Mouse (Mus musculus): ENCODE data around the gene Alox5ap. TPM values are rescaled to one million over a fixed set of nuclear protein-coding genes. Genes with fewer than 3 reads are reported as not detected.

The Alox5ap gene
- polyA plus RNA-seq, 1 experiment from 2014 or later, result 4.9 TPM

- WGBS, result 67% methylated on average over 7 of the region's 7 CpGs
Observed at GRCm38 (mm10) chr5:149261449-149261848, 3.1 kb upstream of the Alox5ap start.

GRCm38 (mm10) chr5:149261866-149262265, 2.7 kb upstream of the Alox5ap start:
- H3K27ac ChIP-seq (ENCODE audit: poor library complexity, severe bottlenecking), result no peak overlapping the region
- WGBS, result 66% methylated on average over 6 of the region's 6 CpGs
- H3K27me3 ChIP-seq (replicated peaks), result no peaks in the 10 kb centered on the region
- no peak for ATAC-seq (ENCODE audit: insufficient number of reproducible peaks, low FRiP score)
- H3K9ac ChIP-seq, result no peak overlapping the region
- peaks cover 20% of the 10 kb centered on the region for H3K4me1 ChIP-seq (replicated peaks)
- no peaks in the 10 kb centered on the region for H3K36me3 ChIP-seq
- no peaks in the 10 kb centered on the region for H3K9me3 ChIP-seq (replicated peaks)
- H3K4me3 ChIP-seq, result no peak overlapping the region
- H3K4me2 ChIP-seq, result no peak overlapping the region

More at GRCm38 (mm10) chr5:149261449-149261848, 3.1 kb upstream of the Alox5ap start:
- H3K4me1 ChIP-seq (replicated peaks), result peaks cover 20% of the 10 kb centered on the region
- H3K9me3 ChIP-seq (replicated peaks), result no peaks in the 10 kb centered on the region
- H3K27ac ChIP-seq (ENCODE audit: poor library complexity, severe bottlenecking), result no peak overlapping the region
- H3K4me3 ChIP-seq, result no peak overlapping the region
- H3K9ac ChIP-seq, result no peak overlapping the region
- no peak overlapping the region for H3K4me2 ChIP-seq
- H3K36me3 ChIP-seq, result no peaks in the 10 kb centered on the region
- no peak for ATAC-seq (ENCODE audit: insufficient number of reproducible peaks, low FRiP score)
- no peaks in the 10 kb centered on the region for H3K27me3 ChIP-seq (replicated peaks)

GRCm38 (mm10) chr5:149264878-149265279, 312 bp downstream of the Alox5ap start:
- no peak overlapping the region for H3K9ac ChIP-seq
- 58% methylated on average over 6 of the region's 6 CpGs for WGBS
- ATAC-seq (ENCODE audit: insufficient number of reproducible peaks, low FRiP score), result no peak

GRCm38 (mm10) chr5:149266761-149267221, 2.2 kb downstream of the Alox5ap start:
- Histone ChIP-seq H3K27ac (ENCODE audit: poor library complexity, severe bottlenecking) (no peak overlapping the region), H3K9ac (no peak overlapping the region), H3K9me3 (replicated peaks) (peaks cover 5% of the 10 kb centered on the region), H3K4me1 (replicated peaks) (0 out of 2 replicates have a peak, but pooled peaks cover 5% of the 10 kb centered on the region), H3K4me2 (no peak overlapping the region), H3K4me3 (no peak overlapping the region), H3K36me3 (no peaks in the 10 kb centered on the region), H3K27me3 (replicated peaks) (no peaks in the 10 kb centered on the region)
- no peak for ATAC-seq (ENCODE audit: insufficient number of reproducible peaks, low FRiP score)
- WGBS, result 73% methylated on average over 8 of the region's 8 CpGs

More at GRCm38 (mm10) chr5:149264878-149265279, 312 bp downstream of the Alox5ap start:
- Histone ChIP-seq H3K4me3 (no peak overlapping the region), H3K36me3 (no peaks in the 10 kb centered on the region), H3K9me3 (replicated peaks) (no peaks in the 10 kb centered on the region), H3K4me2 (no peak overlapping the region), H3K27ac (ENCODE audit: poor library complexity, severe bottlenecking) (no peak overlapping the region), H3K27me3 (replicated peaks) (no peaks in the 10 kb centered on the region), H3K4me1 (replicated peaks) (0 out of 2 replicates have a peak, but pooled peaks cover 5% of the 10 kb centered on the region)

- Histone ChIP-seq H3K4me1 (replicated peaks) (0 out of 2 replicates have a peak, but pooled peaks cover 5% of the 10 kb centered on the region), H3K4me3 (no peak overlapping the region), H3K27ac (ENCODE audit: poor library complexity, severe bottlenecking) (no peak overlapping the region), H3K36me3 (no peaks in the 10 kb centered on the region), H3K9ac (no peak overlapping the region), H3K4me2 (no peak overlapping the region), H3K27me3 (replicated peaks) (no peaks in the 10 kb centered on the region), H3K9me3 (replicated peaks) (peaks cover 5% of the 10 kb centered on the region)
- 61% methylated on average over 4 of the region's 4 CpGs for WGBS
- no peak for ATAC-seq (ENCODE audit: insufficient number of reproducible peaks, low FRiP score)
Observed at GRCm38 (mm10) chr5:149267493-149267892, 2.9 kb downstream of the Alox5ap start.

- 93% methylated on average over 3 of the region's 3 CpGs for WGBS
- H3K9me3 ChIP-seq (replicated peaks), result peaks cover 12% of the 10 kb centered on the region
- H3K27me3 ChIP-seq (replicated peaks), result no peaks in the 10 kb centered on the region
- H3K36me3 ChIP-seq, result no peaks in the 10 kb centered on the region
- H3K9ac ChIP-seq, result no peak overlapping the region
- no peak overlapping the region for H3K4me2 ChIP-seq
- H3K4me3 ChIP-seq, result no peak overlapping the region
- no peak overlapping the region for H3K27ac ChIP-seq (ENCODE audit: poor library complexity, severe bottlenecking)
- ATAC-seq (ENCODE audit: insufficient number of reproducible peaks, low FRiP score), result no peak
- no peaks in the 10 kb centered on the region for H3K4me1 ChIP-seq (replicated peaks)
Observed at GRCm38 (mm10) chr5:149271291-149271690, 6.7 kb downstream of the Alox5ap start.

GRCm38 (mm10) chr5:149272535-149272934, 8.0 kb downstream of the Alox5ap start:
- Histone ChIP-seq H3K27ac (ENCODE audit: poor library complexity, severe bottlenecking) (no peak overlapping the region), H3K36me3 (no peaks in the 10 kb centered on the region), H3K4me1 (replicated peaks) (no peaks in the 10 kb centered on the region), H3K9me3 (replicated peaks) (peaks cover 12% of the 10 kb centered on the region), H3K4me2 (no peak overlapping the region), H3K9ac (no peak overlapping the region), H3K27me3 (replicated peaks) (no peaks in the 10 kb centered on the region), H3K4me3 (no peak overlapping the region)
- ATAC-seq (ENCODE audit: insufficient number of reproducible peaks, low FRiP score), result no peak
- WGBS, result 51% methylated on average over 4 of the region's 4 CpGs

- H3K4me2 ChIP-seq, result no peak overlapping the region
- WGBS, result 80% methylated on average over 15 of the region's 15 CpGs
- no peaks in the 10 kb centered on the region for H3K36me3 ChIP-seq
- no peak overlapping the region for H3K27ac ChIP-seq (ENCODE audit: poor library complexity, severe bottlenecking)
- ATAC-seq (ENCODE audit: insufficient number of reproducible peaks, low FRiP score), result no peak
- no peaks in the 10 kb centered on the region; the same call in 1 of the 2 replicates for H3K4me1 ChIP-seq (replicated peaks)
- no peaks in the 10 kb centered on the region for H3K27me3 ChIP-seq (replicated peaks)
- H3K4me3 ChIP-seq, result no peak overlapping the region
- no peak overlapping the region for H3K9ac ChIP-seq
- peaks cover 12% of the 10 kb centered on the region for H3K9me3 ChIP-seq (replicated peaks)
Observed at GRCm38 (mm10) chr5:149274390-149275104, 10.0 kb downstream of the Alox5ap start.

- Histone ChIP-seq H3K36me3 (no peaks in the 10 kb centered on the region), H3K4me2 (no peak overlapping the region), H3K9me3 (replicated peaks) (peaks cover 12% of the 10 kb centered on the region), H3K4me1 (replicated peaks) (no peaks in the 10 kb centered on the region; the same call in 1 of the 2 replicates), H3K9ac (no peak overlapping the region), H3K4me3 (no peak overlapping the region), H3K27ac (ENCODE audit: poor library complexity, severe bottlenecking) (no peak overlapping the region), H3K27me3 (replicated peaks) (no peaks in the 10 kb centered on the region)
- 83% methylated on average over 1 of the region's 1 CpGs for WGBS
- no peak for ATAC-seq (ENCODE audit: insufficient number of reproducible peaks, low FRiP score)
Observed at GRCm38 (mm10) chr5:149275105-149275494, 10.5 kb downstream of the Alox5ap start.

GRCm38 (mm10) chr5:149277529-149277928, 13.0 kb downstream of the Alox5ap start:
- no peaks in the 10 kb centered on the region for H3K27me3 ChIP-seq (replicated peaks)
- H3K27ac ChIP-seq (ENCODE audit: poor library complexity, severe bottlenecking), result no peak overlapping the region
- H3K9me3 ChIP-seq (replicated peaks), result peaks cover 15% of the 10 kb centered on the region
- no peak for ATAC-seq (ENCODE audit: insufficient number of reproducible peaks, low FRiP score)
- 79% methylated on average over 5 of the region's 5 CpGs for WGBS
- H3K4me1 ChIP-seq (replicated peaks), result no peaks in the 10 kb centered on the region; the same call in 1 of the 2 replicates
- H3K9ac ChIP-seq, result no peak overlapping the region
- H3K4me2 ChIP-seq, result no peak overlapping the region
- no peak overlapping the region for H3K4me3 ChIP-seq
- H3K36me3 ChIP-seq, result no peaks in the 10 kb centered on the region

- H3K9ac ChIP-seq, result no peak overlapping the region
- peak overlapping the region; percentile 10; the same call in 1 of the 2 replicates for H3K4me3 ChIP-seq
- no peaks in the 10 kb centered on the region for H3K27me3 ChIP-seq (replicated peaks)
- H3K9me3 ChIP-seq (replicated peaks), result peaks cover 18% of the 10 kb centered on the region
- peak overlapping the region; percentile 45 for H3K4me2 ChIP-seq
- 29% methylated on average over 22 of the region's 22 CpGs for WGBS
- peak overlapping the region; percentile 75; the same call in 1 of the 2 replicates for H3K27ac ChIP-seq (ENCODE audit: poor library complexity, severe bottlenecking)
- no peaks in the 10 kb centered on the region; the same call in 1 of the 2 replicates for H3K4me1 ChIP-seq (replicated peaks)
- ATAC-seq (ENCODE audit: insufficient number of reproducible peaks, low FRiP score), result peak; percentile 71; the same call in 1 of the 2 replicates
- no peaks in the 10 kb centered on the region for H3K36me3 ChIP-seq
Observed at GRCm38 (mm10) chr5:149279273-149279844, 14.8 kb downstream of the Alox5ap start.
